Mouse (Mus musculus): ENCODE data around the gene Tmem248.

DNA sequence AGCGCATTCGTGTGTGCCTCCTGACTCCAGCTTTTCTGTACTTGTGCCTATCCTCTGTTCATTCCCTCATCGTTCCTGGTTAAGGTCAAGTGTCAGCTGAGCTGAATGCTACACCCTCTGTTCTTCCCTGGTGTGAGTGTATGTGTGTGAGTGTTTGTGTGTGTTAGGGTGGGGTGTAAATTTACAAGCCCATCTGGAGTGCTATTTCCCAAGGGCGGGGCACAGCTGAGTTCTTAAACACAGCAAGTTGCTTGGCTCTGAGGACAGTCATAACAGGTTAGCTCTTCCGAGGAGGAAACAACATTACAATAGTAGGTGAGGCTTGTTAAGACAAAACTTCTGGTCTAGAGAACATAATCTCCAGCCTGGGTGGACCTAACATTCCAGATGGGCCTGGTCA is 1.5 kb downstream of the Tmem248 start:
- no peak for TF ChIP-seq CTCF (IDR thresholded peaks at IDR 0.05; ENCODE audit: control insufficient read depth, insufficient read depth, insufficient read length)
- no peak for TF ChIP-seq USF1 (IDR thresholded peaks at IDR 0.05; ENCODE audit: low read depth)
- no peak for TF ChIP-seq MAX (IDR thresholded peaks at IDR 0.05)
